Mouse (Mus musculus) kidney, adult 2 months (tissue): Measurements from ENCODE around the gene D10Wsu102e.

ENCODE experiments used
- CTCF ChIP-seq: fragments of 200-500 bp; conservative IDR thresholded peaks from 2 replicates; pipeline ENCODE4 v1.5.1; 2011; ENCODE audit warnings: low read depth, mild to moderate bottlenecking, control low read depth, low read length, moderate library complexity, mixed read lengths; ENCODE audit not compliant: insufficient read depth, insufficient read length
- POLR2A ChIP-seq: fragments of 200-500 bp; IDR thresholded peaks from one replicate; pipeline ENCODE4 v1.6.1; 2011; ENCODE audit warnings: low read depth, low read length, control low read depth

GRCm38 (mm10) chr10:83356416-83356815 is 3.6 kb upstream of the D10Wsu102e start:
- TF ChIP-seq CTCF = no peak
- no peak for TF ChIP-seq POLR2A
